Mouse (Mus musculus) B cell, adult 67 days (primary cell): ENCODE results near the gene Gm20909. TPM values are rescaled to one million over a fixed set of nuclear protein-coding genes. Genes with fewer than 3 reads are reported as not detected.

Experiments used
- total RNA-seq, 2 experiments: library from RNA; stranded (reverse); gene quantifications; 4 replicates each; pipeline ENCODE4 v1.2.4; 2023

The Gm20909 gene
- total RNA-seq = not detected

GRCm38 (mm10) chrY:21164270-21164669, at the start of gene Gm20909:
TSS of gene Gm20909 (plus strand) at chrY:21164570.

Other genes with a start within 250 kb of the Gm20909 start
- not detected for gene Gm29866, start 170.9 kb upstream of the Gm20909 start, total RNA-seq
- not detected for gene Gm20865, start 77.0 kb downstream of the Gm20909 start, total RNA-seq